Mouse (Mus musculus) liver, adult (tissue): ENCODE measurements at regions not wholly inside any gene's neighbourhood (a gene's known extent, or its start where the extent isn't known, plus 50 kb on each side); places are given as distances from the start of the nearest gene placed in this dataset.
A peak's percentile ranks its signal among the peaks of the same experiment; 100 is the strongest.

Experiments
- GATA4 ChIP-seq: IDR thresholded peaks from 2 replicates; pipeline ENCODE4 v1.6.1; 2014; ENCODE audit warnings: mild to moderate bottlenecking, low read length; ENCODE audit not compliant: insufficient replicate concordance

GRCm38 (mm10) chr12:27941053-27941452 lies 598.7 kb upstream of the Sox11 start:
- TF ChIP-seq GATA4, result no peak

GRCm38 (mm10) chr12:27932382-27933140 lies 590.2 kb upstream of the Sox11 start:
- TF ChIP-seq GATA4, result no peak

DNA sequence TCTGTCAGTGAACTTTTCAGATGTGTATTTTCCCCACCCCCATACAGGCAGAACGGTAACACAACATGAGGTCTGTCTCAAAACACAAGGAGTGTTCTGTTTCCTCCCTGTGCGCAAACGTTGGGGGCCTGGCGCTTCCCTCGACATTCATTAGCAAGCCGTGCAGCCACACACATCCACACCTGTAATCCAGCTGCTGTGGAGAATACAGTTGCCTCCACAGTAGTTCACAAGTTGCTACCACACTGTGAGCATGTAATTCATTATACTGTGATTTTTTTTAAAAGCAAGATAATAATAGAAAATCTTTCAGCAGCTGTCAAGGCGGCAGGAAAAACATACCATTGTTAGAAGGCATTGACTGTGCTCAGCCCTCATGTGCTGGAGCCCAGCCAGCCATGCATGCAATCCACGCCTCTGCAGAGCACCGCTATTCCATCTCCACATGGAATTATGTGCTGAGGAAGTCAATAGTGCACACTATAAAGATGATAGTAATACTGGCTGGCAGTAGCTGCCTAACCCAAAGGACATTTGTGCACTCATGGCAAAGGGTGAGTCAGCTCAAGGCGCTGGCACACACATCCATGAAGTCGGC lies 586.1 kb upstream of the Sox11 start:
- TF ChIP-seq GATA4, result no peak

DNA sequence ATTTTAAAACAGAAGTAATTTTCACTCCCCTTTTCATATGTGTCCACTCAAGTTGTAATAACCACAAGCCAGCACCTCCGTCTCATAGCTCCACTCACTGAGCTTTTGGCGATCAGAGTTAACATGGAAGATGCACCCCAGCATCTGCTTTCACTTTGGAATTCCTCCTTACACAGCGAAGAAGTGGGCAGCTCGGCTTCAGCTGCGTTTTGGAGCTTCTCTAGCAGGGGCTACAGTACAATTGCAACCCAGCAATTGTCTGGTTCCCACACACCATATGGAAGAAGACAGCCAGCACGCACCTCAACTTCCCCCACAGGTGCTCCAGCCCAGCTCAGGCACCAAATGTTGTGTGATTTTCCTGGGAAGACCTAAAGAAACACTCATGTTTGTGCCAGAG lies 584.4 kb upstream of the Sox11 start:
- no peak for TF ChIP-seq GATA4

DNA sequence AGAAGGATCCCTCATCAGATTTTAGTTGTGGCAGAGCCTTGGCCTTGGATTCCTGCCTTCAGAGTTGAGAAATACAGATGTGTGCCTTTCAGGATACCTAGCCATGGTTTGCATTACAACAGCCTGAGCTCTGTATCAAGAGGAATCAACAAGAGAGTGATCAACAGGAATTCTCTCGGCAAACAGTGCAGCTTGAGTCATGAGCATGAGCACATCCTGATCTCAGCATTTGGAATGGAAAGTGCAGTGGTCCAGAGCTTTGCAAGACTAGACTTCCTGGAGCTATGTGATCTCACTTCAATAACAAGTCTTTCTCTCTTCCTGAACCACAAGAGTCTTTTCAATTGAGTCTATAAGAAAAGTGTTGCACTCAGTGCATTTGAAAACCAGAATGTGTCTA lies 578.2 kb upstream of the Sox11 start:
- no peak for TF ChIP-seq GATA4

DNA sequence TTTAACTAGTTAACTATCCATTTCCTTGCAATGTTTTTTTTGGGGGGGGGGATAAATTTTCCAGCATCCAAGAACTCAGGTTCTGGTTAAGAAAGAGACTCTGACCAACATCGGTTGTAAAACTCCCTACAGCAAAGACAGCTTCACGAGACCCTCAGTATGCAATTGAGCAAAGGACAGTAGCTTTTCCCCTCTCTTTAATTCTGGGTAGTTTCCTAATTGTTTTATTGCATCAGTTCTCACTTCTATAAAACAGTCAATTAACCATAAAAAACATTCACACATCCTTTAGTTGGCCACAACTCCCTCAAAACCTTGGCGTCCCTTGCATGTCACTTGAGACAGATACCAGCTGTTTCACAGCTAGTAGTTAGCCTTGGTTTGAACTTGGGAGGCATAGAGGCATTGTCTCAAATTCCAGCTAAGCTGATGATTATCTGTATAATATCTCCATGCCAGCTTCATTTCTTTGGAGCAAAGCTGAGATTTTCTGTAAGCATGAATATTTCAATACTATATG lies 574.1 kb upstream of the Sox11 start:
- TF ChIP-seq GATA4, result no peak

DNA sequence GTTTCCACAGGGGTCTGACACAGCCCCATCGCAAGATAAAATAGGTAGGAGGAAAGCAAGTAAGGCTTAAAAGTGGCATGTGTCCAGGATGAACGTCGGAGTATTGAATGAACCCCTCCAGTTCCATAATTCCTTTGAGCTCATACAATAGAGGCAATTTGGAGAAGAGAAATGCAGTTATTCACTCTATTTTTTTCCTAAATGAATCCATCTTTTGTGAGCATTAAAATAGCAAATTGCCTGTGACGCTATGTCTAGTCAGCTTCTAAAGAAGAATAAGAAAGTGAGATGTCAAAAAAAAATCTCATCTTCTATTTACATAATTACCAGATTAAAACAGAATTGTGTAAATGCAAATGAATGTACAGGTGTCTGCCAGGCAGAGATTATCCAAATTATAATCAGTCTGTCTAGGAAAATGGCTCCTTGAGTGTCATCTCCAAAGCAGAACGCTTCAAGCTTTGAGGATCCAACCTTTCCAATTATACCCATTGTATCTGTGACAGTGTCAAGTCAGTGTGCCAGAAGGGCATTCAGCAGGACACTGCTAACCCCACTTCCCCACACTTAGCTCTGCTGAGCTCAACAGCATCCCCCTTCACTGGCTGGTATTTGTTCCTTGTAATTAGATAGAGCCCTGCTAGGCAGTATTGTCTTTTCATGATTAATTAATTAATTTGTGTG lies 567.2 kb upstream of the Sox11 start:
- no peak for TF ChIP-seq GATA4

DNA sequence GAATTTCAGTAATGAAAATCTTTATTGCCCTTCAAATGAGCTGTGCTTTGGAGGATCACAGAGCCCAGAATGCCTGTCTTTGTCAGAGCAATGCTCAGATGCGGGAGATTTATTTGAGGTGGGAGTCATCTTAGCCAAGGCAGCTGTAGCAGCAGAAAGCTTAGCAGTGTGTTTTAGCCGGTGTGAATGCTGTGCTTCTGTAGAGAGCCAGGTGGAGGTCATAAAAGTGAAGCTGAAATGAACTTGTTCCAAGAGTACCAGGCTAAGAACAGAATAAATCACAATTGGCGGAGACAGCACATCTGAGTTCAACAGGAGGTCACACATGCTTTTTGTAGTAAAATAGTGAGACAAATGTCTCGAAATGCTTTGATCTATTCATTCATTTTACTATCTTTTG lies 539.3 kb upstream of the Sox11 start:
- no peak for TF ChIP-seq GATA4

GRCm38 (mm10) chr12:27866421-27866820 lies 524.0 kb upstream of the Sox11 start:
- TF ChIP-seq GATA4, result no peak

DNA sequence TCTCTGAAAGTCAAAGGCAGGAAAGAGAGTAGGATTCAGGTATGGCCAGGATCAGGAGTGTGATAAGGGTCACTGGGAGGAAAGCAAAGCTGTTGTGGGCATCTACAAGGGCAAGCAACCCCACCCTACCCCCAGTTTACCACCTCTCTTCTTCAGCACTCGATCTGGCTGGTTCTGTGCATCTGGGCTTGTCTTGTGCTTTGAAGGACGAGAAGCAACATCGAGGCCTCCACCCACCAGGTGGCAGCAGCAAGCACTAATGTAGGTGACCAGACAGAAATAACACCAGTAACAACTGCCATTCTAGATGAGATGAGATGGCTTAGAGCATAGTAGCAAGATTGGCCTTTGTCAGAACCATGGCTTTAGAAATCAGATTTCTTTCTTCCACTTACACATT lies 507.2 kb upstream of the Sox11 start:
- TF ChIP-seq GATA4, result no peak

DNA sequence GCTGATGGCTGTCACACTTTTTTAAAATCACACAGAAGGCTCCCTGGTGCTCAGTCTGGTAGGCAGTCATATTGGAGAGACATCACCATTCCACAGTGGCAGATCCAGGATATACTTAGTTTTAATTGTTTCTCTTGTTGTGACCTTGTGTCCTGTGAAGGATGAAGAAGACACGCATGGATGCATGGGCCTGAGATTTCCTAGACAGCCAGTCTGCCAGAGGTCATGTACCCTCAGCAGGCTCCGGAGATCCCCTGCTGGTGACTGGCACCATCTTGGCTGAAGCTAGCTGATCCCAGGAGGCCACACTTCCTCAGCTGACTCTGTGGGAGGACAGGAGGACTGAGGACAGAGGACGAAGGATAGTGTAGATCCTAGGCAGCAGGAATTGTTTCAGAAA lies 506.7 kb upstream of the Sox11 start:
- TF ChIP-seq GATA4, result no peak

DNA sequence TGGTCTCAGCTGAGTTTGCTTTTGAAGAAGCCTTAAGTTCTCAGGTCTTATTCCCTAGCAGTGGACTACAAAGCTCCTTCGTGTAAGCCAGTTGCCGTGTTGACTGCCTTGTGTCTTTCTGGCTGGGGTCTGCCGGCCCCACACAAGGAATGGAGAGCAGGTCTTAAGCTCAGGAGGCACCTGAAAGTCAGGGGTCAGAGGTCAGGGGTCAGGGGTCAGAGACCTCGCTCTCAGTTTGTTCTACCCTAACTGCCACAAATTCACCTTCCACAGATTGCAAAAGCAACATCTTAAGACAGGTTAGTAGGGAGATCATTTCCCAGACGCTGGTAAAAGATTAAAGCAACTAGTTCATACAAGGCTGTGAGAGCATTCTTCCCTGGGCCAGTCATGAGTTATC lies 505.8 kb upstream of the Sox11 start:
- TF ChIP-seq GATA4, result no peak

DNA sequence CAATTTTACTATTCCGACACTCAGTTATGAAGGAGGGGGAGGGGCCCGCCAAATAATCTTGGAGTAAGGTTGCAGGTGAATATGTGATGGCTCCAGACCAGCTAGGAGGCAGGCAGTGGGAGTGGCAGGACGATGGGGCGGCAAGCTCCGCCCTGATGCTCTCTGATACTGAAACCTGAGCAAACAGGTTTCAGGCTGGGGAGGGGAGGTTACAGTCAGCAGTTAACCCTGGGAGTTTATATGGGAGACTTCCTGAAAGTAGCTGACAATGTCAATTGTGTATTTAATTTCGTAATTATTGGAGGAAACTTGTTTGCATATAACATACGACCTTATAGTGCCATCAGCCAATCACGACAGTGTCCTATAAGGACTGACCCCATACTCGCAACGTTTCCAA lies 505.0 kb upstream of the Sox11 start:
- no peak for TF ChIP-seq GATA4

DNA sequence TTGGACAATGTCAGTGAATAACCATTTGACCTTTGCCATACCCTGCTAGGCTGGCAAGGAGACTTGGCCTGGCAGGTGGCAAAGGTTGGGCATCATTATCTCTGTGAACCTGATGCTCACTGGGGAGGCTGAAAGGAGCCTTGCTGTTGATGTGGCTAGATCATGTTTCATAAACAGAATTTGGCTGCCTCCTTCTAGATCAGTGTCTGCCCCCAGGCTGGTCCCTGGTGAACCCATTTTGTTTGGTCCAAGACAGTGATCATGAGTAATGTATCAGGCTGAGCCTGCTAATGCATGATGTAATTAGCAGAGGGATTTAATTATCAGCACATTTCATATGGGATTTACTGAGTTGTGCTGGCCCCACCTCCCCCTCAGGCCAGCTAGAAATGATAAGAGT lies 502.6 kb upstream of the Sox11 start:
- no peak for TF ChIP-seq GATA4

GRCm38 (mm10) chr12:27838955-27839354 lies 496.6 kb upstream of the Sox11 start:
- no peak for TF ChIP-seq GATA4

DNA sequence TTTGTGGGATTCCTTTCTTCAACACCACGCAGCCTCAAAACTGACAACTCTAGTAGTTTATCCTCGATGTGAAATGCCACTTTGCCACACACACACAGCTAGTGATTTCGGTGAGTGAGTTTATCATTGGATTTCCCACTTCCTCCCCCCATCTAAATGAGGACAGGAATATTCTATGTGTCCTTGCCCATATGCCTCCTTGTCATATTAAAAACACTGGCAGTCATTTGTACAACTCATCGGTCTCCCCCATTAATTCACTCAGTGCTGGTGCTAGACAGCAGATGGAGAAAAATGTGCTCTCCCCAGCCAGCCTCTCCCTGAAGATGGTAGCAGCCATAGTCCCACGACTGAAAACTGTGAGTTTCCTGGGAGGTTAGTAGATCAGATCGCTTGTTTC lies 496.0 kb upstream of the Sox11 start:
- no peak for TF ChIP-seq GATA4

GRCm38 (mm10) chr12:27826208-27826607 lies 483.8 kb upstream of the Sox11 start:
- no peak for TF ChIP-seq GATA4

GRCm38 (mm10) chr12:27823392-27823791 lies 481.0 kb upstream of the Sox11 start:
- TF ChIP-seq GATA4, result peak; percentile 99
